Mouse (Mus musculus) T-cell, adult 2 months (primary cell): Measurements from ENCODE around the gene Ovgp1.
A peak's percentile ranks its signal among the peaks of the same experiment; 100 is the strongest.
"Not testable (repeated sequence)": the region's sequence is repeated elsewhere in the genome, so short reads cannot be mapped to it uniquely, and the experiment has no call there.

Experiments
- DNase-seq: peaks from one replicate; pipeline ENCODE4 v3.0.0; 2022; ENCODE audit warnings: low spot score

The Ovgp1 gene

DNA sequence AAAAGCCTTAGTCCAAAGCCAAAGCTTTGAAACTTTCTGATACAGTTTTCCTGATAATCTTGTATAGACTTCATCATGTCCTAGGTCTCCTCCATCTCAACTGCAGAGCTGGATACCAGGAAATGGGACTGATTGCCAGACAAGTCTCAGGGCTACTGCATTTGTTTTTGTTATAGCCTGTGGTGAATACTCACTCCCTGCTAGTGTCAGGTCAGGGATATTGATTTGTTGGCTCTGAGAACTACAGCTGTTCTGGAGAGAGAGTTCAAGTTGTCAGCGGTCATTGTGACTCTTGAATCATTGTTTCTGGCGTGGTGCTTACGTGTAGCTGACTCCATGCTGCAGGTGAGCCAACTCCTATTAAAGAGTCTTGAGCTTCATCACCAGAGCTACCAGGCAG, at the start of gene Ovgp1:
Ovgp1 (plus strand) TSS at position 301 of the 400 bp plus-strand sequence.
- DNase-seq: no peak

DNA sequence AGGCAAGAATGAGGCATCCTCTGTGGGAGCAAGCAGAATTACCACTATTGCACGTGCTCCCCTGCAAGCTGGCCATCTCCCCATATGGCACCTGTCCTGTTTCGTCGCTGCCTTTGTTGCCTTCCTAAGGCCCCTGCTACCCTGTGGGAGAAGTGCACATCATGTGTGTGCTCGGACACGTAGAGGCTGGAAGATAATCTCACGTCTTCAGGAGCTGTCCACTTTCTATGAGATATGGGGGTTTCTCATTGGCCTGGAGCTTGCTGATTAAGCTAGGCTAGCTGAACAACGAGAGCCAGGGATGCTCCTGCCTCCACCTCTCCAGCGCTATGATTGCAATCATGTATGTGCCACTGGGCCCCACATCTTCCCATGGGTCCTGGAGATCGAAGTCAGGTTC, 48.9 kb upstream of the Ovgp1 start:
- DNase-seq: no peak

DNA sequence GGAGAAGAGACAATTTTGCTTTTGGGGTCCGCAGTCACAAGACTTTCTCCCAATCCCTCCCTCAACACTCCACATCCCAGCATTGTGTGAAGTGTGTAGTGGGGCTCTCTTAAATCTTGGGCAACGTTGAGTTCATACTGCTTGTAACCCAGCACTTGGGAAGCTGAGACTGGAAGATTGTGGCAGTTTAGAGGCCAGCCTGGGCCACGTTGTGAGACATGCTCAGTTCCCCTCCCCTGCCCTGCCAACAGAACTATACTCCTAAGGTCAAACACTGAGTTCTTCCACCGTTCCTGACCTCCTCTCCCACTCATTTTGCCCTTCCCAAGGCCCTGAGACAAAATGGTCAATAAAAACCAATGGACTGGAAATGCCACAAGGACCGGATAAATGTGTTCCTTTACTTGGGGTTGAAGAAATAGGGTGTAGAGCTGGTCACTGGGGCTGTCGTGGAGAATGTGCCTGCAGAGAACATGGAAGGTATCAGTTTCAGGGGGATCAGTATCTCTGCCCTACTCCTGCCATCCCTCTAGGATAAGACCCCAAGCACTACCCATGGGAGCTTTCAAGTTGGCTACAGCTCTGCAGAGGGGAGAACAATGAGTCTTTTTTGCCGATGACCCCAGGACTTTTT, 45.8 kb upstream of the Ovgp1 start:
- no peak for DNase-seq

DNA sequence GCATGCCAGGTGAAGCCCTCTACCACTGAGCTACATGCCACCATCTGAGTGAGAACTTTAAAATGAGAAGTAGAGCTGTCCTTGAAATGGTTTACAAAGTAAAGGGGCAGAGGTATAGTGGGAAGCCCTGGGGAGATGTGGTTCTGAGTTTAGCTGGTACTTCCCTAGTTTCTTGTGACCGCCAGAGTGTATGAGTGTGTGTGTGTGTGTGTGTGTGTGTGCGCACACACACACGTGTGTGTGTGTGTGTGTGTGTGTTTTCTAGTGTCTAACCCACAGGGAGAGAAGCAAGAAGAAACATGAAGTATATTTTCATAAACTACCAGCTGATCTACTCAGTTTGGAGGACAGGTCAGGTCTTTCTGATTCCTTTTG, 45.3 kb upstream of the Ovgp1 start:
- no peak for DNase-seq

GRCm38 (mm10) chr3:105928781-105929180, 44.7 kb upstream of the Ovgp1 start:
- no peak for DNase-seq

DNA sequence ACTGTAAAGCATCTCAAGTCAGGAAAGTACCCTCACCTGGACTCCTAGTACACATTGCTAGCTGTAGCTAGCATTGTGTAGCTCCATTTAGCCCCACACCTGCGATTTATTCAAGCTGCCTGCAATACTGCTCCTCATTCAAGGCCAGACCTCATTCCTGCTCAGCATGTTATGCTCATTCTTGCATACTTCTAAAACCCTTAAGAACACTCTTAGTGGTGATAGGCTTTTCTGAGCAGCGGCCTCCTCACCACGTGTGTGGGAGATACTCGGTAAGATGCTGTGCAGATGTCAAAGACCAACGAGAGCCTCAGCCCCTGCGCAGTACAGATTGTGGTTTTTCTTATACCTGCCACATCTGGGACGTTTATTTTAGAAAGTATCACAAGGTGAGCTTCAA, 43.7 kb upstream of the Ovgp1 start:
- no peak for DNase-seq

DNA sequence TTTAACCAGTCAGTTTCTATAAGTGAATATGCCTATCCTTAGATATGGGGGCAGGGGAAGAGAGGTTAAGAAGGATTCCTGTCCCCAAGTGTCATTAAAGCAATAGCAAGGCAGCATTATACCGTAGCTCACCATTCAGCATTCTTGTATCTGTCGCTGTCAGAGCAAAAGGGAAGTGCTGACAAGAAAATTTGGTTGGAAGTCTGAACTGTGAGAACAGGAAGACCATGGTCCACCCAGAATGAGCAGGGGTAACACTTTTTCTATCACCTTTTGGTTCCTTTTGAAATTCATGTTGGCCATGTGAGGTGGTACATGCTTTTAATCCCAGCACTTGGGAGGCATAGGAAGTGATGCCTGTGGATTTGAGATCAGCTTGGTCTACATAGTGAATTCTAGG, 42.4 kb upstream of the Ovgp1 start:
- DNase-seq: no peak

DNA sequence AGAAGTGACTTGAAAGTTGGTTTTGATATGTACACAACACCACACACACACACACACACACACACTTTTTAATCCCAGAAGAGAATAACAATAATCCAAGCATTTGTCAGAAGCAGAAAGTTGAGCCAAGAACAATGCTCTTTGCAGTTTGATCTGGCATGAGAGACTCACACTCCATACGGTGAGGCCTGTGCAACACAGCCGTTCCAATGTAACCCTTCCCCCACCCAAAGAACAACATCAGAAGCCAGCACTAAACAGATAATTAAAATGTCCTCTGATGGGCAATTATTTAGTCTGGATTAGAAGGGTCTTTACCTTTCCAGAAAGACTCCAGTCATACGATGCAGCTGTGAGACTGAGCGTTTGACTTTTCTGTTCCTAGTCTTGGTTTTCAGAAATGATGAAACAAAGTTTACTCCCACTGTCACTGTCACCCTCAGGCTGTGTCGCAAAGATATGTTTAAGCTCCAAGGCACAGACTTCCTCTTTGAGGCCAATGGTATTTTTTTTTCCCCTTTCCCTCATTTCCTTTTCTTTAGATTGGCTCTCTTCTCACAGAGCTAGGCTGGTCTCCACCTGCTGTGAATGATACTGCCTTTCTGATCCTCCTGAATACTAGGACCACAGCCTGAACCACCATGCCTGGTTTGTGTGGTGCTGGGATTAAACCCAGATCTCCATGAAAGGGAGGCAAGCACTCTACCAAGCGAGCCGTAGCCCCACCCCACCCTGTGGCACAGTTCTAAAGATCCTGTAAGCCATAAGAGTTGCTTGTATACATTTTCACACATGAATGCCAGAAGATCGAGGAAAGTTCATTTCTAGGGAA, 41.1 kb upstream of the Ovgp1 start, which contains the start of gene I830077J02Rik:
I830077J02Rik (minus strand) TSS at position 425 of the 832 bp plus-strand sequence.
- no peak for DNase-seq

- no peak for DNase-seq
Measured at GRCm38 (mm10) chr3:105933926-105934325, 39.6 kb upstream of the Ovgp1 start.

DNA sequence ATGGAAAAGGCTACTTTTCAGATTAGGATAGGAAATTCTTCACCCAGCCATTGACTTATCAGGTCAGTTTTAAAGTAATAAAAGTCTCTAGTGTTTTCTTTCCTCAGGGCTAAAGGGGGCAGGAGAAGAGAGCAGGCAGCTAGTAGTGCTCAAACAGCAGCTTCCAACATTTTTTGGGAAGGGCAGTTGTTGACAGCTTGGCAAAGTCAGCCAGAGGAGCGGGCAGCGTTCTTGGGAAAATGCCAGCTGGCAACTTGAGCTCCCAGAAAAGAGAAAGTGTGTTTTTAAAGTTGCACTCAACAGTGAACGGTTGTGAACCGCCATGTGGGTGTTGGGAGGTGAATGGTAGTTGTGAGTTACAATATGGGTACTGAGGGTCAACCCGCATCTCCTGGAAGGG, 38.5 kb upstream of the Ovgp1 start:
- no peak for DNase-seq

DNA sequence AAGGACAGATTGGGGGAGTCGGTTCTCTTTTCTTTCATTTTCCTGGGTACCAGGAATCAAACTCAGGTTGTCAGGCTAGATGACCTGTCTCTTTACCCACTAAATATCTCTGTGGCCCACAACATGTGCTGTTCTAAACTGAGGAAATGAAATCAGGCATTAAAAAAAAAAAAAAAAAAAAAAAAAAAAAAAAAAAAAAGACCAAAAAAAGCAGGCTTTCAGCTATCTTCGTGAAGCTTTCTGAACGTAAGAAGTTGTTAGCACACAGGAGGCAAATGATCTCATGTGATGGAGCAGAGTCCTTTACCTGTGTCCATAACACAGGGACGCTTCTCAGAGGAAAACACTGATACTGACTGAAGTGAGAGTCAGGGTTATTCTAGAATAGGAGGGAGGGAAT, 37.4 kb upstream of the Ovgp1 start:
- no peak for DNase-seq

- no peak for DNase-seq
Measured at GRCm38 (mm10) chr3:105951348-105951747, 22.2 kb upstream of the Ovgp1 start.

- no peak for DNase-seq
Measured at GRCm38 (mm10) chr3:105957235-105957634, 16.3 kb upstream of the Ovgp1 start.

GRCm38 (mm10) chr3:105958204-105958603, 15.3 kb upstream of the Ovgp1 start:
- no peak for DNase-seq

DNA sequence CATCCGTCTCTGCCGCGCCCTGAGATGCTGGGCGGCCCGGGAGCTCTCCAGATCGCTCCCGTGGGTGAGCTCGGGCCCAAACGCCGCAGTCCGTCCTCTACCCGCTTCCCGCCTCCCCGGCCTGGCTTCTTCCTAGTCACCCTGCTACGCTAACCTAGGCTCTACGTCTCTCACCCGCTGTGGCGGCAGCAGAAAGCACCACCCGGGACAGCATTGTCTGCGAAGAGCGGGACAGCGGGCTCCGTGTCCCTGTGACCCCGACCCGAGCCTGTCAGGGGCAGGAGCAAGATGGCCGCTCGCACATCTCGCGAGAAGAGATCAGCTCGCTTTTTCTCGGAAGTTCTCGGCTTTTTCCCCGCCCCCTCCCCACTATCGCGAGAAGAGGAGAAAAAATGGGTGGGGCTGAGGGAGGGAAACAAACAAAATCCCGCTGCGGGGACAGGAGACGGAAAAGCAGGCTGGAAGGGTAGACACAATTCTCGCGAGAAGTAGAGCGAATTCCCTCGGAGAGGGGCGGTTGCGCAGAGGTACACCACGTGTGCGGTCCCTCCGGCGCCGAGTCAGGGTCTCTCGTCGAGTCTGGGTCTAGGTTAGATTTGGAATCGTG, 14.4 kb upstream of the Ovgp1 start, which contains the start of gene Wdr77:
Wdr77 (plus strand) TSS at position 396 of the 607 bp plus-strand sequence.
- DNase-seq: peak; percentile 96

DNA sequence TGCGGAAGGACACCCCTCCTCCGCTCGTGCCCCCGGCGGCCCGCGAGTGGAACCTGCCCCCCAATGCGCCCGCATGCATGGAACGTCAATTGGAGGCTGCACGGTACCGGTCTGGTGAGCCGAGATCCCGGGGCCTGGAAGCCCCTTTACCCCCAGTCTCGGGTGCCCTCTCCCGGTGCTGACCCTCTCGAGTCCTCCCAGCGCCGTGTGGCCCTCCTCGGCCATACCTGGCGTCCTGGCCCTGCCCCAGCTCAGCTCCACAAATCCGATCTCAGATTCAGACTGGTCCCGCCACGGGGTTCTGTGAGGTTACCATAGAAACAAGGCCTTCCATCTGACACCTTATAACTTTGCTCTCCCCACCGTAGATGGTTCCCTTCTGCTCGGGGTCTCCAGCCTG, 13.9 kb upstream of the Ovgp1 start:
- no peak for DNase-seq

DNA sequence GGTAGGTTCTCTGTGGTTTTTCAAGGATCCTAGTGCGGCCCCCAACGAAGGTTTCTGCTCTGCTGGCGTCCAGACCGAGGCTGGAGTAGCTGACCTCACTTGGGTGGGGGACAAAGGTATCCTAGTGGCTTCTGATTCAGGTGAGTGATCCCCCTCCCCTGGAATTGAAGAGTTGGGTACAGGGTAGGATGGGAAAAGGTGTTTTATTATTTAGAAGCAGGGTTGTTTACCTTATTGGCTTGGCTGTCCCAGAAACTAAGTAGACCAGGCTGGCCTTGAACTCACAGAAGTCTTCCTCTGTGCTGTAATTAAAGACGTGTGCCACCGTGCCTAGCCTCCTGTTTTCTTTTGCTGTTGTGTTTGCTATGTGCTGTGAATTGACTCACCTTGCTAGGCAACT, 13.5 kb upstream of the Ovgp1 start, which contains the start of gene Atp5f1:
Atp5f1 (minus strand) TSS at position 101 of the 400 bp plus-strand sequence.
- DNase-seq: no peak

DNA sequence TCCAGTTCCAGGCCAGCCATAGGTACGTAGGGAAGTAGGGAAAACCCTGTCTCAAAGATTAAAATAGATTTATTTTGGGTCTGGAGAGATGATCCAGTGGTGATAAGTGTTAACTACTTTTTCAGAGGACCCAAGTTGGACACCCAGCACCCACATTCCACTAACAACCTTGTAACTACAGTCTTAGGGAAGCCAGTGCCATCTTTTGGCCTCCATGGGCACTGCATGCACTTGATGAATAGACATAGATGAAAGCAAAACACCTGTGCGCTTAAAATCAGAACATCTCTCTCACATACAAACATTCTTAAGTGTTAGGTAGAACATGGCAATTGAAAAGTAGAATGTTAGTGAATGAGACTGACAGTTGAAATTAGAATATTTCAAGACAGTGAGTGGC, 12.8 kb upstream of the Ovgp1 start:
- peak; percentile 10 for DNase-seq

- DNase-seq: no peak
Measured at GRCm38 (mm10) chr3:105971831-105972446, 1.6 kb upstream of the Ovgp1 start.

DNA sequence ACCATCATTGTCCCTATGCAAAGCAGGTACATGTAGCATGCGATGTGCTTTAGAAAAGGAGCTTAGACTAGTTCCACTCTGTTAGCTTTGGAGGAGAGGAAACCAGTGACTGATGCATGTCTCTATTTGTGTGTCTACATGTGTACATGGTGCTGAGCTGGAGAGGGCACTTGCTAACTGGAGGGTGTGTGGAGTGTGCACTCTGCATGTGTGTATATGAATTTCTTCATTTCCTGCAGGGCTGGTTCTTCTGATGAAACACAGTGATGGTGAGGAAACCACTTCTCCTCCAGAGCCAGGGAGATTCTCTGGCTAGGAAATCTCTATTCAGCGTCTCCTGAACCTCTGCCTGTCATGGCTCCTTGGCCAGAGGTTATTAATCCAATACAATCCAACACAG, 663 bp downstream of the Ovgp1 start:
- DNase-seq: no peak

GRCm38 (mm10) chr3:105989611-105990010, 16.1 kb downstream of the Ovgp1 start:
- not testable (repeated sequence) for DNase-seq

DNA sequence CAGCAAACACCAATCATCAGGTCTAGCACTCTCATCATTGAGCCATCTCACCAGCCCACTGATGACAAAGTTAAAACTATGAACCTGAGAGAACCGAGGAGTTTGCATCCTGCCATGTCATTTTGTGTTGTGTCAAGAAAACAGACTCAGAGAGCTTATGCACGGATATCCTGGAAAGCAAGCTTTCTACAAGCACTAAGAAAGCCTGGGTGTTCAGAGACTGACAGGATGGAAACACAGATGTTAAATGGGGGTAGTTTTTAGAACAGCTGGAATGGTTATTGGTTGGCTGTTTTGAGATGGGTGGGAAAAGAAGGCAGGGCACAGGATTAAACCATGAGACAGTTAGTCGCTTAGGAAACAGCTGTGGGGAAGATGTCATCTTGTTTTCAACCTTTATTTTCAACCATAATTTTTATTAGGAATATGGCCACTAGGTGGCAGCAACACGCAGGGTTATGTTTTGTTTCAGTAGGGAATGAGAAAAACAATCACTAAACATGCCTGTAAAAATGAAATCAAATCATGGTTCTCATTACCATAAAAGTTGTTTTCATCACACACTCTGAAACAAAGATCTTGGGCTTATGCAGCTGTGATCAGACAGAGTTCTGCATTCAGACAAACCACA, 18.3 kb downstream of the Ovgp1 start:
- DNase-seq: peak; percentile 54
